In the genomic region with DNA sequence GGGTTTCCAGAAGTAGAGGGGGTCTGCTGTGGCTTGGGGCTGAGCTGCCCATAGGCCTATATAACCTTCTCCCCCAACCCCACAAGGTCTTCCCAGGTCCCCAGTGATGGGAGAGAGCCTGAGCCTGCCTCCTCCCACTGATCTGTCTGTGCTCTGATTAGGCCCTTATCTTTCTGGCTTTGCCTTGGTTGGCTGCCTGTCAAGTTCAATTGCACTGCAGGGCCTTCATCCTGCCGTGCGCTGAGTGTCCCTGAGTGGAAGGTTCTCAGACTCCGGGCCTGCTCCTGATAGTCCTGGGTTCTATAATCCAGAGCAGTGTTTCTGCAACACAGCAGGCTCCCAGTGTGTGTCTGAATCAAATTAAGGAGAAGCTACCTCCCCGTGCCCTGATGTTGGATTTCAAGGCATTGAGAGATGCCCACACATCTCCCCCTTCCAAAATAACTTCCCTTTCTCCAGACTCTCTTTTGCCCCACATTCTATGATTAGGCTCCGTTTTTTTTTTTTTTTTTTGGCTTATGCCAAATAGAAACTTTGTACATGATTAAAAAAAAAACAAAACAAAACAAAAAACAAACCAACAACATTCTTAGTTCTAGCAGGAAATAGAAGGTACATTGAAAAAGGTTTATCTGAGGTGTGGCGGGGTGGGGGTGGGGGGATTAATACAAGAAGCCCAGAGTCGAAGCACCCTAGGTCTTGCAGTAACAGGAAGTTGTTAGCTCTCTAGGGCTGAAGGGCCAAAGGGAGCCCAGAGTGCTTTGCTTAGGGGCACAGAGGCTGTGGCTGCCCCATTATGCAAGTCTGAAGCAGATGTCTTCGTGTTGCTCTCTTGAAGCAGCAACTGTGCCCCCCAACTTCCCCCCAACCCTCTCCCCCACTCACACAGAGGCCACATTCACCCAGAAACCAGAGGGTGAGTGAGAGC, we compare ENCODE assay signal across 10 mouse cellular contexts.
DNase-seq lines count a peak whose midpoint lies in the region; ATAC-seq lines count a peak whose summit lies in the region.
"Had no signal": no experiment of that assay in that cellular context is flagged by ENCODE, and none has a peak within 500 bp of the region (broad histone marks: within the 10 kb centered on the region; RNA-seq: fewer than 3 reads in every experiment).

No protein-coding gene starts in this region.

- no peak overlapping the region for H3K9ac ChIP-seq in liver, embryonic 13.5 days
- H3K9ac ChIP-seq in hindbrain, embryonic 13.5 days = no peak overlapping the region

- peak; percentile 69 for ATAC-seq in liver, embryonic 13.5 days (ENCODE audit: low read depth)
- ATAC-seq in hindbrain, embryonic 13.5 days (ENCODE audit: low FRiP score) = no peak

- no peak overlapping the region for H3K4me3 ChIP-seq in heart, embryonic 10.5 days
- no peak overlapping the region for H3K4me3 ChIP-seq in liver, embryonic 13.5 days (replicated peaks)
- H3K4me3 ChIP-seq in hindbrain, embryonic 13.5 days = no peak overlapping the region

- H3K9me3 ChIP-seq in heart, embryonic 10.5 days = no peaks in the 10 kb centered on the region
- no peaks in the 10 kb centered on the region for H3K9me3 ChIP-seq in liver, embryonic 13.5 days (replicated peaks)
- no peaks in the 10 kb centered on the region for H3K9me3 ChIP-seq in hindbrain, embryonic 13.5 days

- H3K27ac ChIP-seq in heart, embryonic 10.5 days = peak overlapping the region; percentile 65; the same call in 1 of the 2 replicates
- H3K27ac ChIP-seq in liver, embryonic 13.5 days = no peak overlapping the region
- H3K27ac ChIP-seq in hindbrain, embryonic 13.5 days = no peak overlapping the region
- H3K27ac ChIP-seq: macrophage had no signal

- H3K4me1 ChIP-seq in heart, embryonic 10.5 days = peaks cover 33% of the 10 kb centered on the region
- peaks cover 32% of the 10 kb centered on the region for H3K4me1 ChIP-seq in liver, embryonic 13.5 days (replicated peaks)
- 0 out of 2 replicates have a peak, but pooled peaks cover 2% of the 10 kb centered on the region for H3K4me1 ChIP-seq in hindbrain, embryonic 13.5 days (replicated peaks)

- H3K27me3 ChIP-seq in heart, embryonic 10.5 days (ENCODE audit: insufficient read depth, poor library complexity, severe bottlenecking) = no peaks in the 10 kb centered on the region
- H3K27me3 ChIP-seq in liver, embryonic 13.5 days = no peaks in the 10 kb centered on the region
- no peaks in the 10 kb centered on the region for H3K27me3 ChIP-seq in hindbrain, embryonic 13.5 days

- no peak overlapping the region for H3K4me2 ChIP-seq in liver, embryonic 13.5 days
- no peak overlapping the region for H3K4me2 ChIP-seq in hindbrain, embryonic 13.5 days

- WGBS in heart, embryonic 10.5 days = 32% methylated on average over 8 of the region's 8 CpGs
- 24% methylated on average over 8 of the region's 8 CpGs for WGBS in liver, embryonic 13.5 days (ENCODE audit: insufficient replicate concordance)
- WGBS in hindbrain, embryonic 13.5 days = 66% methylated on average over 8 of the region's 8 CpGs

- H3K36me3 ChIP-seq in heart, embryonic 10.5 days = no peaks in the 10 kb centered on the region
- H3K36me3 ChIP-seq in liver, embryonic 13.5 days = no peaks in the 10 kb centered on the region
- H3K36me3 ChIP-seq in hindbrain, embryonic 13.5 days = no peaks in the 10 kb centered on the region

- peak; percentile 74 for DNase-seq in MN1 (ENCODE audit: low spot score)
- DNase-seq in adrenal gland, adult 2 months = peak; percentile 90
- peak; percentile 84 for DNase-seq in heart, embryonic 10.5 days (ENCODE audit: low spot score)
- DNase-seq in liver, embryonic 13.5 days = peak; percentile 16
- DNase-seq in left cerebral cortex, adult 11 months (ENCODE audit: low spot score) = no peak
- no peak for DNase-seq in thymus, postnatal 10 days (ENCODE audit: low spot score in 2 of 2)
- no peak for DNase-seq in layer of hippocampus, postnatal 14 days (ENCODE audit: low spot score in 2 of 2)
- DNase-seq: kidney, adult 9 months had no signal

Comparison
In these comparisons a context has a peak if more than half of its experiments do, and no peak if none do; other contexts are left out.
1. DNase-seq: peak in MN1 (single experiment), adrenal gland, adult 2 months (single experiment), heart, embryonic 10.5 days (single experiment) and liver, embryonic 13.5 days (single experiment); none in left cerebral cortex, adult 11 months (single experiment), thymus, postnatal 10 days (0 of 2) and layer of hippocampus, postnatal 14 days (0 of 2).